Mouse (Mus musculus): ENCODE measurements around the gene Lss.

- no peak for TF ChIP-seq POLR2A (IDR thresholded peaks at IDR 0.05; ENCODE audit: insufficient read length, low read depth)
- TF ChIP-seq MAX (IDR thresholded peaks at IDR 0.05; ENCODE audit: low read depth) = no peak
- TF ChIP-seq MYOD1 (IDR thresholded peaks at IDR 0.05; ENCODE audit: control insufficient read depth in 1 of 3, insufficient read length in 2 of 3, low read depth in 2 of 3) = no peak
- TF ChIP-seq TCF12 (IDR thresholded peaks at IDR 0.05; ENCODE audit: insufficient read depth, poor library complexity, severe bottlenecking) = no peak
- no peak for TF ChIP-seq SRF (IDR thresholded peaks at IDR 0.05; ENCODE audit: control insufficient read depth, insufficient read length, low read depth)
- no peak for TF ChIP-seq USF1 (IDR thresholded peaks at IDR 0.05; ENCODE audit: low read depth)
- TF ChIP-seq CEBPB (IDR thresholded peaks at IDR 0.05; ENCODE audit: insufficient read depth, poor library complexity, severe bottlenecking) = no peak
- TF ChIP-seq POLR2AphosphoS2 (IDR thresholded peaks at IDR 0.05; ENCODE audit: insufficient read length, low read depth) = peak; percentile 71
Observed at GRCm38 (mm10) chr10:76596338-76596737, 65.0 kb downstream of the Lss start.

Measured in myocyte (in vitro differentiated cells).